Comparison of ENCODE assay signal across 10 mouse cellular contexts in genomic region chr10:80887181-80887580, GRCm38 (mm10). TPM values are rescaled to one million over a fixed set of nuclear protein-coding genes. Genes with fewer than 3 reads are reported as not detected.
DNase-seq lines count a peak whose midpoint lies in the region; ATAC-seq lines count a peak whose summit lies in the region.
"Had no signal": no experiment of that assay in that cellular context is flagged by ENCODE, and none has a peak within 500 bp of the region (broad histone marks: within the 10 kb centered on the region; RNA-seq: fewer than 3 reads in every experiment).

No protein-coding gene starts in this region.

- H3K4me2 ChIP-seq in heart, embryonic 12.5 days: no peak overlapping the region
- H3K4me2 ChIP-seq: hindbrain, embryonic 15.5 days; lung, embryonic 15.5 days had no signal

- no peak overlapping the region for H3K4me3 ChIP-seq in heart, embryonic 12.5 days
- H3K4me3 ChIP-seq: hindbrain, embryonic 15.5 days; lung, embryonic 15.5 days had no signal

- ATAC-seq in heart, embryonic 12.5 days (ENCODE audit: insufficient number of reproducible peaks, low FRiP score): no peak
- peak; percentile 15; the same call in 1 of the 2 replicates for ATAC-seq in cerebellum, adult (ENCODE audit: insufficient number of reproducible peaks, low FRiP score, low TSS enrichment)

- no peaks in the 10 kb centered on the region; the same call in 1 of the 2 replicates for H3K4me1 ChIP-seq in heart, embryonic 12.5 days (replicated peaks)
- H3K4me1 ChIP-seq: hindbrain, embryonic 15.5 days had no signal

- no peak overlapping the region for H3K9ac ChIP-seq in heart, embryonic 12.5 days
- H3K9ac ChIP-seq: hindbrain, embryonic 15.5 days; lung, embryonic 15.5 days had no signal

- DNase-seq in heart, adult 11 months: peak; percentile 98
- DNase-seq in heart, adult 9 months (ENCODE audit: low spot score in 2 of 2): peak; percentile 58 to 78
- peak; percentile 53 for DNase-seq in lung, postnatal 14 days
- no peak for DNase-seq in spleen, postnatal 10 days (ENCODE audit: low spot score in 2 of 2)
- DNase-seq in thymus, postnatal 4 days: no peak
- DNase-seq in layer of hippocampus, postnatal 36 days: no peak

- peaks cover 6% of the 10 kb centered on the region; the same call in 1 of the 2 replicates for H3K9me3 ChIP-seq in heart, embryonic 12.5 days (replicated peaks)
- H3K9me3 ChIP-seq: hindbrain, embryonic 15.5 days; lung, embryonic 15.5 days had no signal

- peaks cover 61% of the 10 kb centered on the region for H3K27me3 ChIP-seq in heart, embryonic 12.5 days (replicated peaks)

- WGBS in heart, embryonic 12.5 days: 62% methylated on average over 11 of the region's 11 CpGs

- no peak overlapping the region for H3K27ac ChIP-seq in heart, embryonic 12.5 days (ENCODE audit: poor library complexity, severe bottlenecking)
- H3K27ac ChIP-seq: hindbrain, embryonic 15.5 days; lung, embryonic 15.5 days had no signal

- H3K36me3 ChIP-seq in heart, embryonic 12.5 days: no peaks in the 10 kb centered on the region
- H3K36me3 ChIP-seq: hindbrain, embryonic 15.5 days; lung, embryonic 15.5 days had no signal

RNA-seq across cellular contexts. Expression of gene Timm13, which starts 13.6 kb away (rescaled TPM):
- 285 and 293 TPM in 2 replicates for polyA plus RNA-seq in heart, embryonic 12.5 days (2016; fragmentation: Nextera tagmentation; extraction: Ambion mirVana)
- total RNA-seq in layer of hippocampus, postnatal 36 days (2021): 100 to 1,000 TPM; 142 to 144 TPM

RNA-seq across cellular contexts. Expression of gene Tmprss9, which starts 15.5 kb away (rescaled TPM):
- polyA plus RNA-seq in heart, embryonic 12.5 days (2016; fragmentation: Nextera tagmentation; extraction: Ambion mirVana): not detected in 2 replicates
- total RNA-seq in layer of hippocampus, postnatal 36 days (2021): under 1 TPM; 0.15 to 0.40 TPM
- polyA plus RNA-seq: lung, embryonic 15.5 days had no signal

RNA-seq across cellular contexts. Expression of gene Lmnb2, which starts 30.9 kb away (rescaled TPM):
- polyA plus RNA-seq in heart, embryonic 12.5 days (2016; fragmentation: Nextera tagmentation; extraction: Ambion mirVana): 34.3 and 35.3 TPM in 2 replicates
- 10 to 100 TPM; 19.6 to 19.7 TPM for total RNA-seq in layer of hippocampus, postnatal 36 days (2021)

RNA-seq across cellular contexts. Expression of gene Sppl2b, which starts 32.1 kb away (rescaled TPM):
- polyA plus RNA-seq in heart, embryonic 12.5 days (2016; fragmentation: Nextera tagmentation; extraction: Ambion mirVana): 34.8 and 35.2 TPM in 2 replicates
- total RNA-seq in layer of hippocampus, postnatal 36 days (2021): 10 to 100 TPM; 56.0 to 67.0 TPM

RNA-seq across cellular contexts. Expression of gene Lsm7, which starts 32.2 kb away (rescaled TPM):
- polyA plus RNA-seq in heart, embryonic 12.5 days (2016; fragmentation: Nextera tagmentation; extraction: Ambion mirVana): 177 and 182 TPM in 2 replicates
- total RNA-seq in layer of hippocampus, postnatal 36 days (2021): 10 to 100 TPM; 40.0 to 47.7 TPM

Comparison
In these comparisons a context has a peak if more than half of its experiments do, and no peak if none do; other contexts are left out.
1. DNase-seq: peak in heart, adult 11 months (single experiment), heart, adult 9 months (2 of 2) and lung, postnatal 14 days (single experiment); none in spleen, postnatal 10 days (0 of 2), thymus, postnatal 4 days (single experiment) and layer of hippocampus, postnatal 36 days (0 of 2).